Mouse (Mus musculus) testis, adult 2 months (tissue): Measurements from ENCODE around the gene 5730455P16Rik.
"Not testable (repeated sequence)": the region's sequence is repeated elsewhere in the genome, so short reads cannot be mapped to it uniquely, and the experiment has no call there.

Experiments used
- CTCF ChIP-seq: fragments of 200-500 bp; IDR thresholded peaks from 2 replicates; pipeline ENCODE4 v1.5.1; 2012; ENCODE audit warnings: low read depth, mild to moderate bottlenecking, inconsistent platforms, low read length, moderate library complexity; ENCODE audit not compliant: control insufficient read depth, insufficient read depth, insufficient replicate concordance
- POLR2A ChIP-seq: fragments of 200-500 bp; IDR thresholded peaks from 2 replicates; pipeline ENCODE4 v1.6.1; 2012; ENCODE audit warnings: low read depth, mild to moderate bottlenecking, inconsistent platforms, low read length, moderate library complexity; ENCODE audit not compliant: control insufficient read depth

- TF ChIP-seq POLR2A, CTCF: not testable (repeated sequence)
These were observed 30.0 kb upstream of the 5730455P16Rik start for GRCm38 (mm10) chr11:80407878-80408277.
